Mouse (Mus musculus): Measurements from ENCODE around the gene Msi1. TPM values are rescaled to one million over a fixed set of nuclear protein-coding genes. Genes with fewer than 3 reads are reported as not detected.
A peak's percentile ranks its signal among the peaks of the same experiment; 100 is the strongest.

The Msi1 gene
- polyA plus RNA-seq, 1 experiment from 2014 or later: 0.36 TPM

- H3K4me3 ChIP-seq (replicated peaks): no peak overlapping the region
- H3K9me3 ChIP-seq (replicated peaks): no peaks in the 10 kb centered on the region
- H3K27me3 ChIP-seq: no peaks in the 10 kb centered on the region
- no peak overlapping the region for H3K9ac ChIP-seq
- H3K36me3 ChIP-seq (replicated peaks): no peaks in the 10 kb centered on the region
- no peak overlapping the region for H3K27ac ChIP-seq (replicated peaks)
- 78% methylated on average over 18 of the region's 18 CpGs for WGBS (ENCODE audit: insufficient replicate concordance)
- H3K4me1 ChIP-seq (replicated peaks): peaks cover 36% of the 10 kb centered on the region
- no peak for ATAC-seq (ENCODE audit: insufficient read depth)
- H3K4me2 ChIP-seq: no peak overlapping the region
These were observed 56.2 kb downstream of the Msi1 start for GRCm38 (mm10) chr5:115485489-115486205.

GRCm38 (mm10) chr5:115486726-115487125, 57.3 kb downstream of the Msi1 start:
- WGBS (ENCODE audit: insufficient replicate concordance): 56% methylated on average over 4 of the region's 4 CpGs
- H3K27ac ChIP-seq (replicated peaks): no peak overlapping the region
- H3K27me3 ChIP-seq: no peaks in the 10 kb centered on the region
- H3K4me1 ChIP-seq (replicated peaks): peaks cover 47% of the 10 kb centered on the region
- no peak overlapping the region for H3K4me3 ChIP-seq (replicated peaks)
- H3K4me2 ChIP-seq: no peak overlapping the region
- no peaks in the 10 kb centered on the region for H3K9me3 ChIP-seq (replicated peaks)
- H3K36me3 ChIP-seq (replicated peaks): no peaks in the 10 kb centered on the region
- no peak for ATAC-seq (ENCODE audit: insufficient read depth)
- no peak overlapping the region for H3K9ac ChIP-seq

GRCm38 (mm10) chr5:115487353-115487752, 58.0 kb downstream of the Msi1 start:
- Histone ChIP-seq H3K4me2 (no peak overlapping the region), H3K4me1 (replicated peaks) (peaks cover 53% of the 10 kb centered on the region), H3K9me3 (replicated peaks) (no peaks in the 10 kb centered on the region), H3K36me3 (replicated peaks) (no peaks in the 10 kb centered on the region), H3K27me3 (peaks cover 3% of the 10 kb centered on the region; the same call in 1 of the 2 replicates), H3K27ac (replicated peaks) (no peak overlapping the region), H3K4me3 (replicated peaks) (no peak overlapping the region), H3K9ac (no peak overlapping the region)
- no peak for ATAC-seq (ENCODE audit: insufficient read depth)
- WGBS (ENCODE audit: insufficient replicate concordance): 77% methylated on average over 8 of the region's 8 CpGs

GRCm38 (mm10) chr5:115487942-115488580, 58.7 kb downstream of the Msi1 start:
- WGBS (ENCODE audit: insufficient replicate concordance): 55% methylated on average over 9 of the region's 9 CpGs
- no peaks in the 10 kb centered on the region for H3K36me3 ChIP-seq (replicated peaks)
- peak overlapping the region; percentile 82; the same call in 1 of the 2 replicates for H3K9ac ChIP-seq
- peaks cover 55% of the 10 kb centered on the region for H3K4me1 ChIP-seq (replicated peaks)
- no peak for ATAC-seq (ENCODE audit: insufficient read depth)
- no peak overlapping the region for H3K4me3 ChIP-seq (replicated peaks)
- peak overlapping the region; percentile 70 for H3K4me2 ChIP-seq
- H3K27ac ChIP-seq (replicated peaks): peak overlapping the region; percentile 100; the same call in 1 of the 2 replicates
- no peaks in the 10 kb centered on the region for H3K9me3 ChIP-seq (replicated peaks)
- peaks cover 3% of the 10 kb centered on the region; the same call in 1 of the 2 replicates for H3K27me3 ChIP-seq

- H3K27ac ChIP-seq (replicated peaks): peak overlapping the region; percentile 100
- WGBS (ENCODE audit: insufficient replicate concordance): under 1% methylated on average over 39 of the region's 39 CpGs
- H3K36me3 ChIP-seq (replicated peaks): no peaks in the 10 kb centered on the region
- peak overlapping the region; percentile 82 for H3K9ac ChIP-seq
- peaks cover 3% of the 10 kb centered on the region; the same call in 1 of the 2 replicates for H3K27me3 ChIP-seq
- ATAC-seq (ENCODE audit: insufficient read depth): peak; percentile 78
- H3K9me3 ChIP-seq (replicated peaks): no peaks in the 10 kb centered on the region
- peaks cover 52% of the 10 kb centered on the region for H3K4me1 ChIP-seq (replicated peaks)
- peak overlapping the region; percentile 70 for H3K4me2 ChIP-seq
- H3K4me3 ChIP-seq (replicated peaks): peak overlapping the region; percentile 44
These were observed 59.7 kb downstream of the Msi1 start for GRCm38 (mm10) chr5:115488841-115489698.

- Histone ChIP-seq H3K27me3 (peaks cover 3% of the 10 kb centered on the region; the same call in 1 of the 2 replicates), H3K9ac (peak overlapping the region; percentile 82), H3K9me3 (replicated peaks) (no peaks in the 10 kb centered on the region), H3K4me3 (replicated peaks) (peak overlapping the region; percentile 44), H3K4me1 (replicated peaks) (peaks cover 44% of the 10 kb centered on the region), H3K27ac (replicated peaks) (peak overlapping the region; percentile 100), H3K36me3 (replicated peaks) (no peaks in the 10 kb centered on the region), H3K4me2 (peak overlapping the region; percentile 70)
- WGBS (ENCODE audit: insufficient replicate concordance): under 1% methylated on average over 50 of the region's 50 CpGs
- ATAC-seq (ENCODE audit: insufficient read depth): peak; percentile 79
These were observed 60.6 kb downstream of the Msi1 start for GRCm38 (mm10) chr5:115489699-115490637.

- no peak for ATAC-seq (ENCODE audit: insufficient read depth)
These were observed 61.2 kb downstream of the Msi1 start for GRCm38 (mm10) chr5:115490638-115491000.

GRCm38 (mm10) chr5:115491076-115491475, 61.7 kb downstream of the Msi1 start:
- peak overlapping the region; percentile 100 for H3K27ac ChIP-seq (replicated peaks)
- H3K4me1 ChIP-seq (replicated peaks): peaks cover 42% of the 10 kb centered on the region
- H3K27me3 ChIP-seq: peaks cover 3% of the 10 kb centered on the region; the same call in 1 of the 2 replicates
- no peaks in the 10 kb centered on the region for H3K36me3 ChIP-seq (replicated peaks)
- 0 out of 2 replicates have a peak overlapping the region, but pooled peaks have one; percentile 37 for H3K4me3 ChIP-seq (replicated peaks)
- H3K9me3 ChIP-seq (replicated peaks): no peaks in the 10 kb centered on the region
- no peak for ATAC-seq (ENCODE audit: insufficient read depth)
- WGBS (ENCODE audit: insufficient replicate concordance): 25% methylated on average over 5 of the region's 5 CpGs
- H3K9ac ChIP-seq: peak overlapping the region; percentile 46
- peak overlapping the region; percentile 70 for H3K4me2 ChIP-seq

More at GRCm38 (mm10) chr5:115490638-115491000, 61.2 kb downstream of the Msi1 start:
- H3K9me3 ChIP-seq (replicated peaks): no peaks in the 10 kb centered on the region
- H3K4me1 ChIP-seq (replicated peaks): peaks cover 42% of the 10 kb centered on the region
- H3K4me3 ChIP-seq (replicated peaks): peak overlapping the region; percentile 13
- no peaks in the 10 kb centered on the region for H3K36me3 ChIP-seq (replicated peaks)
- H3K27ac ChIP-seq (replicated peaks): peak overlapping the region; percentile 100
- peaks cover 3% of the 10 kb centered on the region; the same call in 1 of the 2 replicates for H3K27me3 ChIP-seq
- H3K9ac ChIP-seq: peak overlapping the region; percentile 46
- 4% methylated on average over 8 of the region's 8 CpGs for WGBS (ENCODE audit: insufficient replicate concordance)
- peak overlapping the region; percentile 70 for H3K4me2 ChIP-seq

GRCm38 (mm10) chr5:115491771-115492322, 62.4 kb downstream of the Msi1 start:
- peak overlapping the region; percentile 70 for H3K4me2 ChIP-seq
- peaks cover 3% of the 10 kb centered on the region; the same call in 1 of the 2 replicates for H3K27me3 ChIP-seq
- no peak for ATAC-seq (ENCODE audit: insufficient read depth)
- H3K9me3 ChIP-seq (replicated peaks): no peaks in the 10 kb centered on the region
- H3K27ac ChIP-seq (replicated peaks): peak overlapping the region; percentile 62
- peaks cover 42% of the 10 kb centered on the region for H3K4me1 ChIP-seq (replicated peaks)
- peak overlapping the region; percentile 49 for H3K9ac ChIP-seq
- H3K36me3 ChIP-seq (replicated peaks): no peaks in the 10 kb centered on the region
- peak overlapping the region; percentile 37 for H3K4me3 ChIP-seq (replicated peaks)
- WGBS (ENCODE audit: insufficient replicate concordance): 4% methylated on average over 28 of the region's 28 CpGs
